Mouse (Mus musculus) kidney, adult 18-20 months (tissue): ENCODE measurements around the gene Ccnd2.

Experiments
- DNase-seq: peaks from one replicate; pipeline ENCODE4 v3.0.0; 2021

Gene Ccnd2

DNA sequence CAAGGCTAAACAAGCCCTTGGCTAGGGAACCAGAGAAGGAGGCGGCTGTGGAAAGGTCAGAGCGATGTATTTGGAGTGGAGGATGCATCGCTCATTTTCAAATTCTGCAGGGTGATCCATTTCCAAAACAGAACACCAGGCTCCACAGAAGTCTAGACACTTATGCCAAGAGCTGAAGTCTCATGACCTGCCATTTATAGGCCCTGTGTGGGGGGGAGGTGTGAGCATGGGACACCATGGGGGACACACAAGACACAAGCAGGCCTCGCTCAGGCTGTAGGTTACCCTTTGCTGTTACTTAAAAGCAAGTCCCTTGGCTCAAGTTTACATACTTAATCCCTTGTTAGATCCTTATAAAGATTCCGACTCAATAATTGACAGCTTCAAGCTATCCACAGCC lies 45.8 kb downstream of the Ccnd2 start:
- DNase-seq: no peak

DNA sequence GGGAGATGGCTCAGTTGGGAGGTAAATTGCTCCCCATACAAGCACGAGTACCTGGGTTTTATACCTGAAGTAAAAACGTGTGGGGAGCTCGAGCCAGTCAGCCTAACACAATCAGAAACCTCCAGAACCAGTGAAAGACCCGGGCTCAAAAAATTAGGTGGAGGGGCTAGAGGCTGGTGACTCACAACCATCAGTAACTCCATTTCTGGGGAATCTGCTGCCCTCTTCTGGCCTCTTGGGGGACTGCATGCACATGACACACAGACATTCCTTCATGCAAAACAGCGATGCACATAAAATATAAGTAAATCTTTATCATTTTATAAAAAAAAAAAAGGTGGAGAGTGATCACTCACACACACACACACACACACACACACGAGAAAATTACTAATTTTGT lies 46.9 kb downstream of the Ccnd2 start:
- DNase-seq: peak; percentile 25

DNA sequence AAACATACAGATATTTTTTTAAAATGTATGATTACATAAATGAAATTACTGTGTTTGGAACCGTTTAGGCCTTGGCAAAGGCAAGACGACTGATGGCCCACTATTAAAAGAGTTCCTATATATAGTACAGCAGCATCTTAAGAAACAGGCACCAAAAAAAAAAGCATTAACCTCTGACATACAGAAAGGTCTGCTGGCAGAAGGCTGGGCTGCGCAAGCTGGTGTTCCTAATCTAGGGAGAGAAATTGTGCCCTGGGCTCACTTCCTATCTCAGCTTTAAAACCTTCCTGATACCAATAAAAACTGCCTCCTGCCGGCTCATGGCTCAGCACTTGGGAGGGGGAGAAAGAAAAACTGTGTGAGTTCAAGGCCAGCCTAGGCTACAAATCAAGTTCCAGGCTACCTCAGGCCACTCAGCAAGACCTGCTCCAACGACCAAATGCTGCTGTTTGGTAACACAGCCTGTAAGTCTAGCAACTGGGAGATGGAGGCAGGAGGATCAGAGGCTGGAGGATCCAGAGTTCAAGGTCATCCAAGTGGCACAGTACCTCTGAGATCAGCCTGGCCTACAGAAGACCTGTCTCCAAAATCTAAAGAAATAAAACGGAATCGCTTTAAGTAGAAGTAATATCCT lies 47.5 kb downstream of the Ccnd2 start:
- DNase-seq: no peak

DNA sequence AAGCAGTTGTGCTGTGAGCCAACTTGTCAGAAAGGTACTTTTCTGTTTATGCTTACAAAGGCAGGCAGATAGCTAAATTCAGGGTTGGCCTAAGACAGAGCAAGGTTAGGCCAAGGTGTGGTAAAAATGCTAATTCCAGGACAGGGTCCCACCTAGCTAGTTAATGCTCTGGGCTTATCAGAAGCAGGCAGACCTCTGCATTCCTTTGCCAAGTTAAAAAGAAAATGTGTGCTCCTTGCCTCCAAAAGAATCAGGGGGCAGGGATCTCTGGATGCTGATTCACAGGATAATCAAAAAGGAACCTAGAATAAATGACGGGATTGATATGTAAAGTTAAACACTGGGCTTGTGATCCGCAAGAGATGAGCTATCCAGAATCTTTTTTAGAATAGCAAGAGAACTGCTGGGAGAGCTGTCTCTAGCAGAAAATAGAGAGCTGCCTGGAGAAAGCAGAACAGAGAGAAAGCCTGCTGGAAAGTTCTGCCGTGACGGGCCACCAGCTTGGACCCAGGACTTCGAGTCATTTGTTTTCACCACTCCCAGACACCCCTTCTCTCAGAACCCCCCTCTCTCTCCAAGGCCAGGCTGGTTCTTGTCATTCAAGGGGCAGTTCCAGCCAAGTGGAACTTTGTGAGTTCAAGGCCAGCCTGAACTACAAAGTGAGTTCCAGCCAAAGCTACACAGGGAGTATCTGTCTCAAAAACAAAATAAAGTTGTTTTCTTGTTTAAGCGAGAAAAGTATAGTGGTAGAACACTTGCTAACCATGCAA lies 48.3 kb downstream of the Ccnd2 start:
- no peak for DNase-seq

DNA sequence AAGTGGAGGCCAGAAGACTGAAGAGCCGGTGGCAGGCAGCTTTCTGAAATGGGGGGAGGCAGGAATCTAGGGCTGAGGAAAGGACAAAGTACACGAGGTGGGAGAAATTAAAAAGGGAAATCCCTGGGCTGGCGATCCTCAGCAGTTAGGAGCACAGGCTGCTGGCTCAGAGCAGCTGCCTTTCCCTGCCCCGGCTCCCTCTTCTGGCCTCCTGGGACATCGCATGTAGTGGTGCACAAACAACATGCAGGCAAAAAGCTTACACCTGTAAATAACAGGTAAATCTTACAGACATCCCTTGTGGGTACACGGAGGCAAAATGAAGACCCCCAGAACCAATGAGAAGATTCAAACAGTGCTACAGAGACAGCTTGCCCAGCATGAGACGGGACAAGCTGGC lies 57.4 kb downstream of the Ccnd2 start:
- DNase-seq: peak; percentile 3

DNA sequence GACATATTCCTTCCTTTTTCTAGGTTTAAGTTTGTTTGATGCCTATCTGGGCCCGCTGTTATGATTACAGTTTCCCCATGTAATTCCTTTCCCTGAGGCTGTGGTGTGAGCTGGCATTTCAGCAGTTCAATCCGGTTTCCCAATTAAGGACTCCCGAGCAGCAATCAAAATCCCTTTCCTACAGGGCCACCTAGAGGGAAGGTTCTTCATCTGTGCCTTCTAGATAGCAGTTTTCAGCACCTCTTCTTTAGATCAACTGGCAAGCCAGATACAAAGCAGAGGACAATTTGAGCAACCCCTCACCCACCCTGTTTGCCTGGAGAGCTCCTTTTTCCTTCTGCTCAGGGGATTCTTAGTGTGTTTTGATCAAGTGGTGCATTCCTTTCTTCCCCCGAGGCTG lies 65.3 kb downstream of the Ccnd2 start:
- peak; percentile 4 for DNase-seq

DNA sequence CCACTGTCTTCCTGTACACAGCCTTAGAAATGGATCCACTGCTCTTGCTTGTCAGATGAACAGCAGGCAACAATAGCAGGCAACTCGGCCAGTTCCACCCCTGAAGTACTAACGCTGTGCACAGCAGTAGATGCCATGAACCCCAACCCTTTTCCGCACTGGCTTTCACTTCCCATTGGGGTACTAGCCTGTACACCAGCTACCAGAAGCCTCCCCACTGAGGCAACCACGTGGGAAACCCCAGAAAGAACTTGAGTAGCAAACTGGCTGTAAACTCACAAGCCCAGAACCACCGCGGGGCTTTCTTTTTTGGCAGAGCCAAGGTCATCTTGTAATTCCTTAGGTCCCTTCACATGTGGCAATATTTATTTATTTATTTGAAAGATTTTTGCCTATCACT lies 70.2 kb downstream of the Ccnd2 start:
- DNase-seq: no peak

DNA sequence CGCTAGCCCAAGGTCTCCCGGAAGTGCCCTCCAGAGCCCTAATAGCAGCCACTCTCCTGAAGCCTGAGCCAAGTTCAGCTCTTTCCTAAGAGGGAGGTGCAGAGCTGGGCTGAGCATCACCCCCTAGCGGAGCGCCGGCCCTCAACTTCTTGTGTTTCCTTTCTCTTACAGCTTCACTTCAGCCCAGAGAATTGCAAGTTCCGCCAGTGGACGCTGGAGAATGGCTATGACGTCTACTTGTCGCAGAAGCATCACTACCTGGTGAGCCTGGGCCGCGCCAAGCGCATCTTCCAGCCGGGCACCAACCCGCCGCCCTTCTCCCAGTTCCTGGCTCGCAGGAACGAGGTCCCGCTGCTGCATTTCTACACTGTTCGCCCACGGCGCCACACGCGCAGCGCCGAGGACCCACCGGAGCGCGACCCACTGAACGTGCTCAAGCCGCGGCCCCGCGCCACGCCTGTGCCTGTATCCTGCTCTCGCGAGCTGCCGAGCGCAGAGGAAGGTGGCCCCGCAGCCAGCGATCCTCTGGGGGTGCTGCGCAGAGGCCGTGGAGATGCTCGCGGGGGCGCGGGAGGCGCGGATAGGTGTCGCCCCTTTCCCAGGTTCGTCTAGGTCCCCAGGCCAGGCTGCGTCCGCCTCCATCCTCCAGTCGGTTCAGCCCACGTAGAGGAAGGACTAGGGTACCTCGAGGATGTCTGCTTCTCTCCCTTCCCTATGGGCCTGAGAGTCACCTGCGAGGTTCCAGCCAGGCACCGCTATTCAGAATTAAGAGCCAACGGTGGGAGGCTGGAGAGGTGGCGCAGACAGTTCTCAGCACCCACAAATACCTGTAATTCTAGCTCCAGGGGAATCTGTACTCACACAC lies 71.9 kb downstream of the Ccnd2 start:
- peak; percentile 3 for DNase-seq
